Mouse (Mus musculus): Measurements from ENCODE around the gene Ctdsp1. TPM values are rescaled to one million over a fixed set of nuclear protein-coding genes. Genes with fewer than 3 reads are reported as not detected.

The Ctdsp1 gene
- polyA plus RNA-seq, 2 experiments = 36.0 to 37.6 TPM

DNA sequence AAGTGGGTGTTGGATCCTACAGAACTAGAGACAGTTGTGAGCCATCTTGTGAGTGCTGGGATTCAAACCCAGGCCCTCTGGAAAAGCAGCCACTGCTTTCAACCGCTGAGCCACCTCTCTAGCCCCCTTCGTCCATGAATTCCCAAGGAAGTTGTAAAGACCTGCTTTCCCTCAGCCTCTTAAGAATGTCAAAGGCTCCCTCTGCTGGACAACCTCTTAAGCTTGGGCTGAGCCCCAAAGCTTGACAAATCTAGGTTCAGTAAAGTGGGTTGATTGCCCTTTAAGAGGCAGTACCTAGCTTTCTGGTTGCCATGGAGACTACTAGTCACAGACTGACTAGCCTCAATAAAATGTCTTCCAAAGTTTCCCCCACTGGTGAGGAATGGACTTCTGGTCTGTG lies 29.5 kb upstream of the Ctdsp1 start, which contains the start of gene Catip:
Catip (plus strand) TSS at position 297 of the 400 bp plus-strand sequence.
- WGBS (ENCODE audit: insufficient replicate concordance) = 0% methylated on average over 2 of the region's 2 CpGs
- Histone ChIP-seq H3K27ac (no peak within 1 kb of the TSS), H3K4me2 (ENCODE audit: low read depth) (no peak within 1 kb of the TSS), H3K9me3 (ENCODE audit: control insufficient read depth, low read length) (no peaks in the 10 kb centered on the region), H3K4me3 (ENCODE audit: insufficient read depth in 1 of 2, low read depth in 2 of 2, low read length in 2 of 2) (no peak within 1 kb of the TSS), H3K4me1 (replicated peaks; ENCODE audit: control insufficient read depth in 2 of 2, insufficient read depth in 2 of 2, low read length in 1 of 2) (no peaks in the 10 kb centered on the region; a peak in 2 of 4 replicates), H3K27me3 (ENCODE audit: control insufficient read depth, insufficient read depth, low read length) (no peaks in the 10 kb centered on the region), H3K9ac (replicated peaks) (no peak within 1 kb of the TSS), H3K36me3 (replicated peaks; ENCODE audit: control insufficient read depth, insufficient read depth, low read depth) (no peaks in the 10 kb centered on the region)
- ATAC-seq (ENCODE audit: insufficient read depth) = no peak
- DNase-seq (ENCODE audit: low read depth in 3 of 3, low spot score in 3 of 3) = peak; percentile 40 to 49 (median 47)
- TF ChIP-seq EP300 (IDR thresholded peaks at IDR 0.05; ENCODE audit: low read depth) = no peak
- peak; percentile 75 for TF ChIP-seq CTCF (IDR thresholded peaks at IDR 0.05; ENCODE audit: low read depth)

GRCm38 (mm10) chr1:74362325-74363229 lies 28.7 kb upstream of the Ctdsp1 start:
- H3K9me3 ChIP-seq (ENCODE audit: control insufficient read depth, low read length) = no peaks in the 10 kb centered on the region
- H3K9ac ChIP-seq (replicated peaks) = no peak overlapping the region
- H3K27me3 ChIP-seq (ENCODE audit: control insufficient read depth, insufficient read depth, low read length) = no peaks in the 10 kb centered on the region
- DNase-seq (ENCODE audit: low read depth in 3 of 3, low spot score in 3 of 3) = no peak
- H3K4me2 ChIP-seq (ENCODE audit: low read depth) = no peak overlapping the region
- no peak overlapping the region for H3K27ac ChIP-seq
- no peaks in the 10 kb centered on the region for H3K36me3 ChIP-seq (replicated peaks; ENCODE audit: control insufficient read depth, insufficient read depth, low read depth)
- no peak for TF ChIP-seq EP300 (IDR thresholded peaks at IDR 0.05; ENCODE audit: low read depth)
- TF ChIP-seq CTCF (IDR thresholded peaks at IDR 0.05; ENCODE audit: low read depth) = no peak
- WGBS (ENCODE audit: insufficient replicate concordance) = 56% methylated on average over 17 of the region's 17 CpGs
- H3K4me3 ChIP-seq (ENCODE audit: insufficient read depth in 1 of 2, low read depth in 2 of 2, low read length in 2 of 2) = no peak overlapping the region
- H3K4me1 ChIP-seq (replicated peaks; ENCODE audit: control insufficient read depth in 2 of 2, insufficient read depth in 2 of 2, low read length in 1 of 2) = peaks cover 0 to 2% of the 10 kb centered on the region in 2 experiments; a peak in 2 of 4 replicates
- ATAC-seq (ENCODE audit: insufficient read depth) = no peak

GRCm38 (mm10) chr1:74363437-74363836 lies 27.9 kb upstream of the Ctdsp1 start:
- Histone ChIP-seq H3K9me3 (ENCODE audit: control insufficient read depth, low read length) (no peaks in the 10 kb centered on the region), H3K36me3 (replicated peaks; ENCODE audit: control insufficient read depth, insufficient read depth, low read depth) (no peaks in the 10 kb centered on the region), H3K4me3 (ENCODE audit: insufficient read depth in 1 of 2, low read depth in 2 of 2, low read length in 2 of 2) (no peak overlapping the region), H3K27ac (no peak overlapping the region), H3K4me1 (replicated peaks; ENCODE audit: control insufficient read depth in 2 of 2, insufficient read depth in 2 of 2, low read length in 1 of 2) (peaks cover 0 to 6% of the 10 kb centered on the region in 2 experiments; a peak in 3 of 4 replicates), H3K27me3 (ENCODE audit: control insufficient read depth, insufficient read depth, low read length) (no peaks in the 10 kb centered on the region), H3K9ac (replicated peaks) (no peak overlapping the region), H3K4me2 (ENCODE audit: low read depth) (no peak overlapping the region)
- no peak for TF ChIP-seq EP300 (IDR thresholded peaks at IDR 0.05; ENCODE audit: low read depth)
- no peak for TF ChIP-seq CTCF (IDR thresholded peaks at IDR 0.05; ENCODE audit: low read depth)
- ATAC-seq (ENCODE audit: insufficient read depth) (no peak), DNase-seq (ENCODE audit: low read depth in 3 of 3, low spot score in 3 of 3) (no peak)
- WGBS (ENCODE audit: insufficient replicate concordance) = 36% methylated on average over 5 of the region's 5 CpGs

- peaks cover 0 to 9% of the 10 kb centered on the region in 2 experiments; a peak in 3 of 4 replicates for H3K4me1 ChIP-seq (replicated peaks; ENCODE audit: control insufficient read depth in 2 of 2, insufficient read depth in 2 of 2, low read length in 1 of 2)
- H3K9me3 ChIP-seq (ENCODE audit: control insufficient read depth, low read length) = no peaks in the 10 kb centered on the region
- TF ChIP-seq EP300 (IDR thresholded peaks at IDR 0.05; ENCODE audit: low read depth) (no peak), CTCF (IDR thresholded peaks at IDR 0.05; ENCODE audit: low read depth) (no peak)
- H3K27me3 ChIP-seq (ENCODE audit: control insufficient read depth, insufficient read depth, low read length) = no peaks in the 10 kb centered on the region
- no peak overlapping the region for H3K9ac ChIP-seq (replicated peaks)
- H3K27ac ChIP-seq = no peak overlapping the region
- H3K4me3 ChIP-seq (ENCODE audit: insufficient read depth in 1 of 2, low read depth in 2 of 2, low read length in 2 of 2) = no peak overlapping the region
- no peak overlapping the region for H3K4me2 ChIP-seq (ENCODE audit: low read depth)
- WGBS (ENCODE audit: insufficient replicate concordance) = 34% methylated on average over 8 of the region's 8 CpGs
- H3K36me3 ChIP-seq (replicated peaks; ENCODE audit: control insufficient read depth, insufficient read depth, low read depth) = no peaks in the 10 kb centered on the region
- no peak for DNase-seq (ENCODE audit: low read depth in 3 of 3, low spot score in 3 of 3)
- no peak for ATAC-seq (ENCODE audit: insufficient read depth)
These were observed 27.0 kb upstream of the Ctdsp1 start for GRCm38 (mm10) chr1:74364270-74364669.

Measured in liver, embryonic 14.5 days (tissue).